Mouse (Mus musculus): ENCODE results near the gene Grip2.

- TF ChIP-seq CTCF (IDR thresholded peaks at IDR 0.05; ENCODE audit: low read depth) = no peak
- TF ChIP-seq EP300 (IDR thresholded peaks at IDR 0.05; ENCODE audit: low read depth) = no peak
Observed at GRCm38 (mm10) chr6:91712097-91712854, 114.8 kb downstream of the Grip2 start.
